Mouse (Mus musculus) cortical plate, adult 2 months (tissue): ENCODE results near the gene 1700088E04Rik. TPM values are rescaled to one million over a fixed set of nuclear protein-coding genes. Genes with fewer than 3 reads are reported as not detected.

ENCODE experiments used
- H3K27ac ChIP-seq: fragments of 200-500 bp; 2 replicates; pipeline ENCODE4 v1.5.1; 2012; ENCODE audit warnings: low read length, control low read depth, inconsistent platforms; ENCODE audit not compliant: insufficient read depth
- H3K4me1 ChIP-seq: fragments of 200-500 bp; 2 replicates; pipeline ENCODE4 v1.6.1; 2011; ENCODE audit warnings: low read length; ENCODE audit not compliant: control insufficient read depth, insufficient read depth
- H3K4me3 ChIP-seq: fragments of 200-500 bp; 2 replicates; pipeline ENCODE4 v1.5.1; 2011; ENCODE audit warnings: mild to moderate bottlenecking, low read length, control low read depth; ENCODE audit not compliant: insufficient read depth
- CTCF ChIP-seq: fragments of 200-500 bp; IDR thresholded peaks from 2 replicates; pipeline ENCODE4 v1.5.1; 2011; ENCODE audit warnings: mild to moderate bottlenecking, control low read depth, low read length; ENCODE audit not compliant: insufficient read depth; ENCODE audit errors: extremely low read depth
- POLR2A ChIP-seq: fragments of 200-500 bp; IDR thresholded peaks from 2 replicates; pipeline ENCODE4 v1.6.1; 2011; ENCODE audit warnings: mild to moderate bottlenecking, low read length, control low read depth; ENCODE audit not compliant: insufficient read depth; ENCODE audit errors: extremely low read depth
- polyA plus RNA-seq: library from polyadenylated mRNA; depleted of rRNA; stranded (reverse); fragments of >200 nt; gene quantifications from 2 replicates; pipeline ENCODE4 v1.2.3, GENCODE M21; 2012

The 1700088E04Rik gene
- polyA plus RNA-seq, 1 experiment, result 16.5 TPM

DNA sequence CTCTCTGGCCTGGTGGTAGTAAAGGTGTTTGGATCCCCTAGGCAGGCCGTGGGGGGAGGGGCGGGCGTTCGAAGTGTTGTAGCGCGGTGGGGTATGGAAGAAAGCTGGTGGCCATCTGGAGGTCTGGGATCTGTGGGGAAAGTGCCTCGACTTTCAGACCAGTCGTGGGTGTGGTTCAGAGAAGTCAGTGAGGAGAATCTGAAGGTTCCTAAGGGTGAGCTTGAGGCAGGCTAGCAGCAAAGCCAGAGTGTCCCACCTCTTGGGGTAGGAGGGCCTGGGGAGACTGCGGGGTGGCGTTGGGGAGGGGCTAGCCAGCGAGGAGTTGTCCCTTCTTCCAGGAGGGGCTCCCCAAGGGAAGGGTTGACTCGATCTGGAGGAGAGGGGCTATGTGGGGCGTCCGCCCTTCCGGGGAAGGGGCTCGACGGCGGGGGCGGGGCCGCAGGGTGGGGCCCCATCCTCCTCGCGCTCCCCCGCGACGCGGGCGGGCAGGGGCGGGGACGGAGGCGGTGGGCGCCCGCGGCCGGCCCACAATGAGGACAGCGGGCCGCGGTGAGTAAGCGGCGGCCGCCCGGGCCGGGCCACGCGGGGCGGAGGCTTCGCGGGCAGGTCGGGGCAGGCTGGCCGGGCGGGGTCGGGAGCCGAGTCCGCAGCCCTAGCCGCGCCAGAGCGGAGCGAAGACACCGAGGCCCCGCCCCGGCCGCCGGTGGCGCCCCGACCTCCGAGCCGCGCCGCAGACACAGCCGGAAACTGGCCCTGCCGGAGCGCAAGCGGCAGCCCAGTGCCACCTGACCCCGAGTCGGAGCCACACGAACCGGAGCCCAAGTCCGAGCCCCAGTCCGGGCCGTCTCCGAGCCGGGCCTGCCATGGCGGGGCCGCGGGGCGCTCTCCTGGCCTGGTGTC, 32.4 kb downstream of the 1700088E04Rik start, which contains the start of gene Micall1:
Gene Micall1, plus strand, starts transcription at position 478 of the 900 bp plus-strand sequence.
- H3K4me1 ChIP-seq, result no peaks in the 10 kb centered on the region
- peak within 1 kb of the TSS; percentile 81 for H3K4me3 ChIP-seq
- TF ChIP-seq CTCF (no peak), POLR2A (0 out of 2 replicates have a peak, but pooled peaks have one; percentile 10)
- H3K27ac ChIP-seq, result peak within 1 kb of the TSS; percentile 97

DNA sequence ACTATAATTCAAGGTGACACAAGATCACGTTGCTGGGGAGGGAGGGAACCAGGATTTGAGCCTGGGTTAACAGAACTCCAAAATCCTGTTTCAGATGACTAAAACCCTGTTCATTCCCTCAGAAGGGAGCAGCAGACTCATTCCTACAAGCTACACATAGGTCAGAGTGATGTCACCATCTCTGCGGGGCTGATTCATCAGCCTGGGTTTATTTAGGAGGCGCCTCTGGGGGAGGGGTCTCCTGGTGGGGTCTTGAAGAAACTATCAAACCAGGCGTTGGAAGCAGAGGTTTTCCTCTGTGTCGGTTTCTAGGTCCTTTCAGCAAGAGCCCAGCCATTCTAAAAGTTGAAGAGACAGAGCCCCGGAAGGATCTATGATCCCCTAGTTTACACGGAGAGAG, 33.1 kb downstream of the 1700088E04Rik start:
- TF ChIP-seq CTCF (no peak), POLR2A (no peak)
- peak overlapping the region; percentile 81; the same call in 1 of the 2 replicates for H3K4me3 ChIP-seq
- H3K4me1 ChIP-seq, result peaks cover 3% of the 10 kb centered on the region; the same call in 1 of the 2 replicates
- no peak overlapping the region for H3K27ac ChIP-seq

DNA sequence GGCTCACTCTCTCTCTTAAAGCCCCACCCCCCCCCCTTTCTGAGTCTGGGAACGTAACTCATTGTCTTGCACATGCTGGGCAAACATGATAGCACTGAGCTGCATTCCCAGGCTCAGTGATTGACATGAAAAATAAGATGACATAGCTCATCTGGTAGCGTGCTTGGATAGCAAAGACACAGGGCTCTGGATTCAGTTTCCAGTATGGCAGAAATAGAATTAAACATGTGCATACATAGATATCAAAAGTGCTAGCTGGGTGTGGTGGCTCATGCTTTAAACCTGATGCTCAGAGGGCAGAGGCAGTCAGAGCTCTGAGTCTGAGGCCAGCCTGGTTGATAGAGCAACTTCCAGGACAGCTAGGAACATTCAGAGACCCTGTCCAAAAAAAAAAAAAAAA, 35.2 kb downstream of the 1700088E04Rik start:
- no peak overlapping the region for H3K27ac ChIP-seq
- no peak overlapping the region for H3K4me3 ChIP-seq
- TF ChIP-seq CTCF (no peak), POLR2A (no peak)
- H3K4me1 ChIP-seq, result peaks cover 3% of the 10 kb centered on the region; the same call in 1 of the 2 replicates

DNA sequence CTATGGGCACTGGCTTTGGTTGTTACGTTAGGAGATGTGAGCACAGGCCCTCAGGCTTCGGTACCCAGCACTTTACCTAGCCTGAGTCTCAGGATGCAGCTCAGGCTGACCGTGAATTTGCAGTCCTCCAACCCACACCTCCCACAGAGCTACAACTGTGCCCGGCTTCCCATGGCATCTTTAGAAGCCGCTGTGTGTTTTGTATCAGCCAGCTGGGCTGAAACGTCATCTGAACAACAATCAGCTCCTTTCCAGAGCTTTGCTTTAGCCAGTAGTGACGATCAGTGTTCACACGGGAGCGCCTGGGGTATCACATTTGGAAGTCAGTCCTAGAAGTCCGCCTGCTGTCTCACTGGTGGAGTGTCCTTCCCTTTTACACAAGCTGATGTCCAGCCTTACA, 37.8 kb downstream of the 1700088E04Rik start:
- peaks cover 3% of the 10 kb centered on the region; the same call in 1 of the 2 replicates for H3K4me1 ChIP-seq
- H3K27ac ChIP-seq, result peak overlapping the region; percentile 77
- TF ChIP-seq POLR2A, result no peak
- no peak overlapping the region for H3K4me3 ChIP-seq

DNA sequence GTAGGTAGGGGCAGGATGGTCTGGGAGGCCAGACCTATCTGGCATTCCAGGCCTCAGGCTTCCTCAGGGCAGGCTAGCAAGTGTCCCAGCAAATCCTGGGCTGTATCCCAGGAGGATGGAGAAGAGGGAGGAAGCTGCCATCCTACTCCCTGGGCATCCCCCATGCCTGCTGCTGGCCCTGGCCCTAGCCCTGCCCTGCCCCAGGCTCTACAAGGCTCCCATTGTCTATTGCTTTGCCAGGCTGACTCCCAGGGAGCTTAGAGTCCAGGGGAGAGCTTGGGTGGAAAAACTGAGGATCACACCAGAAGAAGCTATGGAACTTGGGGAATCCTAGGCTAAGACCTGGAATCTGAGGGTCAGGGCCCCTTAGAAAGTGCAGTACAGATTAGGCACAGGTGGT, 39.5 kb downstream of the 1700088E04Rik start:
- no peak for TF ChIP-seq CTCF
- Histone ChIP-seq H3K4me3 (no peak overlapping the region), H3K27ac (peak overlapping the region; percentile 85), H3K4me1 (peaks cover 3% of the 10 kb centered on the region)

DNA sequence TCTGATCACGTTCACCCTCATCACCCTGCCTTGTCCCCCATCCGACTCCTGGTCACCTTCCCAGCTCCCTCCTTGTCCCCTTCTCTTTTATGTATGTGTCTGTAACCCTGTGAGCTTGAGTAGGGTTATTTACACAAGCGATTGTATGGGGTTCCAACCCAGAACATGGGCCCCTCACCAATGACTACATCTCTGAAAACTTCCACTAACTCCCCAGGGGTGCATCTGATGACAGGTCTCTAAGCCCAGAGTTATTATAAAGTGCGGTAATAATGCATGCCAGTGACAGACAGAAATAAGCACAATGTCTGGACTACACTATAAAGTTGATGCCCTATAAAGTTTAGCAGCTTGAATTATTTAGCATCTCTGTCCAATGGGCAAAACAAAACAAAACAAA, 40.7 kb downstream of the 1700088E04Rik start:
- Histone ChIP-seq H3K4me3 (no peak overlapping the region), H3K4me1 (peaks cover 3% of the 10 kb centered on the region), H3K27ac (no peak overlapping the region)
- no peak for TF ChIP-seq CTCF
- no peak for TF ChIP-seq POLR2A

DNA sequence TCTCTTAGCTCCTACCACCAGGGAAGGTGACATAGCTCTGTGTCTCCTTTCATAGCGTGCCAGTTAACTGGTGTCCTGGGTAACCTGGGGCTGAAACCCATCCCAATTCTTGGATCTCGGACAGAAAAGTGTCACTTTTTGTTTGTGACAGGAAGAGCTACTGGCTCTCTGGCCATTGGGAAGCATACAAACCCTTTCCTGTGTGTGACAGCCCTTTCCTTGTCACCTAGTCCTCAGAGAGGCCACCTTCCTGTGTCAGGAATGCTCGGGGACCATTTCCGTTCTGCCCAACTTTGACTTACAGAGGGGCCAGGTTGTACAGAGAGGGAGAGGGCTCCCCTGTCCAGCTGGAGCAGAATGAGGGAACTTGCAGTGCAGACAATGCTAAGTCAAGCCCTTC, 41.6 kb downstream of the 1700088E04Rik start:
- peak overlapping the region; percentile 18; the same call in 1 of the 2 replicates for H3K27ac ChIP-seq

DNA sequence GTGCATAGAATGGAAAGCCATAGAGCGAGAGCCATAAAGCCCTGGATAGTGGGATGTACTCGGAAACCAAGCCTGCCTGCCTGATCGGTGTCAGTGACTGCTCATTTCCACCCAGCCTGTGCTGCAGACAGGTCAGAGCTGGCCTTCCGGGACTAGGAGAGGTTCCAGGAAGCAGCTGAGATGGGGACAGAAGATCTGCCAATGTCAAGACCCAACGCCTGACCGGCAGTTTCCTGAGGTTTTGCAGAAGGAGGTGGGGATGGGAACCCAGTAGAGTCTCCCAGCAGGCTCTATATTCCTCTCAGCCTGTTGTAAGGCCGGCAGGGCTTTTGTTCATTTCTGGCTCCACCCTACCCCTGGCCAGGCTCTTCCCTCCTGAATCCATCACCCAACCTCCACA, 42.2 kb downstream of the 1700088E04Rik start:
- no peak overlapping the region for H3K4me3 ChIP-seq
- peaks cover 3% of the 10 kb centered on the region for H3K4me1 ChIP-seq
- TF ChIP-seq CTCF (no peak), POLR2A (no peak)
- peak overlapping the region; percentile 87 for H3K27ac ChIP-seq

More for the DNA sequence above, 41.6 kb downstream of the 1700088E04Rik start:
- TF ChIP-seq POLR2A (no peak), CTCF (no peak)
- H3K4me1 ChIP-seq, result peaks cover 3% of the 10 kb centered on the region
- H3K4me3 ChIP-seq, result no peak overlapping the region

DNA sequence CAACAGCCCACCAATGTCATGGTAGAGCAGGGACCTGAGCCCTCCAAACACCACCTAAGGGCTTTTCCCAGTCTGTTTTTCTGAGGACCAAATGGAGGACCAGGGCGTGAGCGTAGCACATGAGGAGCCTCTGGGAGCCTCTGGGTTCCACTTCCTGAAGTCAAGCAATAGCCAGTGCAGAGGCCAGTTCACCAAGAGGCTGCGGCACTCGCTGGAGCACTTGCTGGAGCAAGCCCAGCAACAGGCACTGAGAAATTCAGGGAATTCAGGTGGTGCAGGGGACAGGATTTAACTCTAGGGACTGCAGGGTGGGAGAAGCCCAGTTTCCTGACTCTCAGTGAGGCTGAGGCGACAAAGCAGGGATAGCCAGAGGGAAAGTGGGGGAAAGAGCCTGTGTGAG, 42.8 kb downstream of the 1700088E04Rik start:
- Histone ChIP-seq H3K27ac (peak overlapping the region; percentile 87), H3K4me1 (no peaks in the 10 kb centered on the region; the same call in none of the 2 replicates), H3K4me3 (no peak overlapping the region)
- TF ChIP-seq POLR2A (no peak), CTCF (no peak)

DNA sequence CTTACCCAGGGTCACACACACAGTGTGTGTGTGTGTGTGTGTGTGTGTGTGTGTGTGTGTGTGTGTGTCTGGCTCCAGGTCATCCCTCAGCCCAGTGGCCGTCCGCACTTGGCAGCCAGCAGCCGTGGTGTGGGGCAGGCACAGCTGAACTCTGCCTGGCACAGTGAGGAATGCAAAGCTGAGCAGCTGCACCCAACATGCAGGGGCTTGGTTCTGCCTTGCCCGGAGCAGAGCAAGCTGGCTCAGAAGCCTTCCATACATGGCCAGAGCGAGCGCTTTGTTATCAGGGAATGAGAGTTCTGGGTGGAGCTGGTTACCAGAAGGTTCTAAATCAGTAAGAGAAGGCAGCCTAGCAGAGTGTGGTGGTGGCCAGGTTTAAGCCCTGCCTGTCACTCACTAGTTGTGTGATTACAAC, 43.4 kb downstream of the 1700088E04Rik start:
- H3K4me3 ChIP-seq, result no peak overlapping the region
- H3K27ac ChIP-seq, result peak overlapping the region; percentile 87
- TF ChIP-seq CTCF, result no peak
- H3K4me1 ChIP-seq, result peaks cover 1% of the 10 kb centered on the region
